Mouse (Mus musculus): ENCODE results near the gene Lcp2.
"Not testable (repeated sequence)": the region's sequence is repeated elsewhere in the genome, so short reads cannot be mapped to it uniquely, and the experiment has no call there.

Gene Lcp2

DNA sequence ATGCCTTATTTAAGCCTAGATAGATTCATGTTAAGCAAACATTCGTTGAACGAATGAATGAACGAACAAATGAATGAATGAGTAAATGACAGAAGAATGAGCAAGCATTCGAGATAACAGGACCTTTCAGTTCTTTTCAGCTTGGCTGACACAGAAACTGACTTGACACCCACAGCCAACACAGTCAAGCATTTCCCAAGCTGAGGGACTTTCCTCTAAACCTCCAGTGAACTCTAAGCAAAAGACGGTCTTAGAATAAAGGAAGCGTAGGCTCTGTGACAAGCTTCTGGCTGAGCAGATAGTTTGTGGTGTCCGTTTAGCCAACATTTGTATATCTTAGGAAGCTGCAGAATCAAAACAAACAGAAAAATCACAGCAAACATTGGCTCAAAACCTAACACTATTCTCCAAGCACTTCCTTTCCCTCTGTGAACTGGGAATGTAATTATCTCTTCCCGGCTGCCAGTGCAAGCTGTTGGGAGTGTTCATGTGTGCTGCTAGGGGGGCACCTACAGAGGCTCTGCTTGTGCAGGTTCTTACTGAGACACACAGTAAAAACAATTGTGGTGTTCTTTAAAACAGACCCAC lies 39.5 kb downstream of the Lcp2 start:
- no peak for ATAC-seq (ENCODE audit: low TSS enrichment)

DNA sequence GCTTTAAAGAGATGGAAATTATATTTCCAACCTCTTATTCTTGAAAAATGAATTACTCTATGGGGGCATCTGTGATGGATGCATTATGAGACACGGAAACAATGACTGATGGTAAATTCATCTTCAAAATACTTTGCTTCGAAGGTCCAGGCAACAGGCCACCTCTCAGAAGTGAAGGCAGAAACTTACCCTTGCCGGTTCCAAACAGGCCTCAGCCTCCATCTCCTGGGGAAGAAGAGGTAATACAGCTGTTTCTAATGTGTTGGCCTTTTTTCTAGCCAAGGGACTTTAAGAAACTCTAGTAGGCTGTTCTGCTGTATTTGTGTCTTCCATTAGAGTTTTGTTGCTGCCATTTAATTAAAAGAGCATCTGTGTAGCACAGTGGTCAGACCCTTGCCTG lies 40.3 kb downstream of the Lcp2 start:
- no peak for ATAC-seq (ENCODE audit: low TSS enrichment)

GRCm38 (mm10) chr11:34098422-34098821 lies 51.7 kb downstream of the Lcp2 start, which contains the start of gene 4930469K13Rik:
TSS of gene 4930469K13Rik (minus strand) at chr11:34098554.
- ATAC-seq (ENCODE audit: low TSS enrichment): 0 out of 2 replicates have a peak, but pooled peaks have one; percentile 38

DNA sequence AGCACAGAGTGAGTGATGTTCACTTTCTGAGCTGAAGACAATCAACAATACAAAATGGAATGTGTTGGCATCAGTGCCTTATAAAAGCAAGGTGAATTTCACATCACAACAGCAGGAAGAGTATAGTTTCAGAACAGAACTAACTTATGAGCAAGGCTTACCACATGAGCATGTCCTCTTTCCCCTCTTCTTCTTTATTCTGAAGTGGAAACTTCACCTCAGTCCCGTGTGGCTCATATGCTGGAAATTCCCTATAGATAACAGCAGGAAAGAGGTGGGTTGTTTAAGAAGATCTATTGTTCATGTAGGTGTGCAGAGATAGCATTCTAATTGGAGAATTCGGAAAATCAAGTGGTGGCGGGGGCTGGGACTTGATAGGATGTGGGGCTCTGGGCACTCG lies 55.1 kb downstream of the Lcp2 start:
- no peak for ATAC-seq (ENCODE audit: low TSS enrichment)

GRCm38 (mm10) chr11:34104919-34105318 lies 58.2 kb downstream of the Lcp2 start:
- no peak for ATAC-seq (ENCODE audit: low TSS enrichment)

GRCm38 (mm10) chr11:34109260-34109659 lies 62.5 kb downstream of the Lcp2 start:
- ATAC-seq (ENCODE audit: low TSS enrichment): no peak

GRCm38 (mm10) chr11:34111940-34112339 lies 65.2 kb downstream of the Lcp2 start:
- ATAC-seq (ENCODE audit: low TSS enrichment): no peak

DNA sequence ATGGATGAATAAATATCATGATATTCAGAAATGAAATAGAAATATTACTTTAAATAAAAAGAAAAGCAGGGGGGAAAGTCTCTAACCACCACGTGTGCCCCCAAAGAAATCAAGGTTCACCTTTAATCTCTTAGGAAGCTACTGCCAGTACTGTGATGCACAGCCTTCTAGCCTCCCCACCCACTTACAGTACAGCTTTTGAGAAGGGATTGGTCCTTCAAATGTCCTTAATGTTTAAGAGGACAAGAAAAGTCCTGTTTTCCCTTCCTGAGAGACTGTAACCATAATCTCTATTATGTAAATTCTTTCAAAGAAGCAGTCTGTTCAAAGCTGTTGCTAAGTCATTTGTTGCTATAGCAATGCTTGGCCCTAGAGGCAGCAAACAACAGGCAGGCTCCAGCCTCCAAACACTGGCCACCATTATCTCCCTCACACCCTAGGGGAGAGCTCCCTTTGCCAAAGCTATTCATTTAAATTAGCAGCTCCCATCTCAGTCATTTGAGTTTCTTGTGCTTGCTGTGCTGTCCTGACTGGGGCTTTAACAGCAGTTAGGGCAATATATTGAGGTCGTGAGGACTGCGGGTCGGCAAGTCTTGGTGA lies 66.2 kb downstream of the Lcp2 start:
- ATAC-seq (ENCODE audit: low TSS enrichment): peak; percentile 82

GRCm38 (mm10) chr11:34113760-34114159 lies 67.0 kb downstream of the Lcp2 start:
- ATAC-seq (ENCODE audit: low TSS enrichment): no peak

GRCm38 (mm10) chr11:34116572-34117135 lies 69.9 kb downstream of the Lcp2 start:
- ATAC-seq (ENCODE audit: low TSS enrichment): 0 out of 2 replicates have a peak, but pooled peaks have one; percentile 27

DNA sequence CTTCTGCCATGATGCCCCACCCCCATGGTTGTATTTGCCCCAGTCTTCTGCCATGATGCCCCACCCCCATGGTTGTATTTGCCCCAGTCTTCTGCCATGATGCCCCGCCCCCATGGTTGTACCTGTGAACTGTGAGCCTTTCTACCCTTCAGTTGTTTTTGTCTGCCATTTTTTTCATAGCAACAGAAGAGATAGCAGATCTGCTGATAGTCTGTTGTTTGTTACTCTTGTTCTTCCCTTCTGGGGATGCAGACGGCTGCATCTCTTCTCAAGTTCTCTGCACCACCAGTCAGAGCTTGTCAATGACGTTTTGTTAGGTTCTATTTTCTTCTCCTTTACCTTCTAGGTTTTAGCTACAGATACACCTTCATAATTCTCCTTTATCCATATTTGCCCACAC lies 70.9 kb downstream of the Lcp2 start:
- ATAC-seq (ENCODE audit: low TSS enrichment): no peak

- peak; percentile 74 for ATAC-seq (ENCODE audit: low TSS enrichment)
Observed at GRCm38 (mm10) chr11:34118319-34118718, 71.6 kb downstream of the Lcp2 start.

- peak; percentile 77; the same call in 1 of the 2 replicates for ATAC-seq (ENCODE audit: low TSS enrichment)
Observed at GRCm38 (mm10) chr11:34123147-34123546, 76.4 kb downstream of the Lcp2 start.

GRCm38 (mm10) chr11:34124852-34125251 lies 78.1 kb downstream of the Lcp2 start:
- ATAC-seq (ENCODE audit: low TSS enrichment): no peak

- ATAC-seq (ENCODE audit: low TSS enrichment): not testable (repeated sequence)
Observed at GRCm38 (mm10) chr11:34125727-34126126, 79.0 kb downstream of the Lcp2 start.

GRCm38 (mm10) chr11:34128412-34128811 lies 81.7 kb downstream of the Lcp2 start:
- no peak for ATAC-seq (ENCODE audit: low TSS enrichment)

GRCm38 (mm10) chr11:34139296-34139695 lies 92.6 kb downstream of the Lcp2 start:
- ATAC-seq (ENCODE audit: low TSS enrichment): no peak
